Mouse (Mus musculus) retina, postnatal 1 day (tissue): Measurements from ENCODE around the gene Tmem120b.

Experiments used
- DNase-seq: peaks from one replicate; pipeline ENCODE4 v3.0.0-alpha.2; 2012

The Tmem120b gene

DNA sequence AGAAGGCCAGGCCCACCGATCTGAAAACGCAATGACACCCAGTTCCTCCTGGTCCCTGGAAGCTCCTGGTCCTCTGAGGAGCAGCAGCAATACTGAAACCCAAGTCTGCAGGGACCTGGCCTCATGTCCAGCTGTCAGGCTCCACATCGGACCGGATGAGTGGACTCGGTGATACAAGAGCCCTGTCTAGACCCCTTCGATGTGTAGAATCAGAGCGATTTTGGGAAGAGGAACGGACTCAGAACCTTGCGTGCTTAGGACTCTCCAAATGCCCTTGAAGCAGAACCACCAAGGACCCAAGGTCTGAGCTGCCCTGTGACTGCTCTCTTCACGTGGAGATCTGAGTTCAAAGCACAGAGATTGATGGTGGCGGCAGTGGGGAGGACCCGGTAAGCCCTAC lies at the start of gene Tmem120b:
Gene Tmem120b (plus strand): TSS at position 301 of the 400 bp plus-strand sequence.
- DNase-seq, result no peak

- DNase-seq, result no peak
These were observed 48.7 kb upstream of the Tmem120b start for GRCm38 (mm10) chr5:123019336-123020016.

- DNase-seq, result no peak
These were observed 47.8 kb upstream of the Tmem120b start for GRCm38 (mm10) chr5:123020426-123020825.

- no peak for DNase-seq
These were observed 46.8 kb upstream of the Tmem120b start for GRCm38 (mm10) chr5:123021438-123021837.

DNA sequence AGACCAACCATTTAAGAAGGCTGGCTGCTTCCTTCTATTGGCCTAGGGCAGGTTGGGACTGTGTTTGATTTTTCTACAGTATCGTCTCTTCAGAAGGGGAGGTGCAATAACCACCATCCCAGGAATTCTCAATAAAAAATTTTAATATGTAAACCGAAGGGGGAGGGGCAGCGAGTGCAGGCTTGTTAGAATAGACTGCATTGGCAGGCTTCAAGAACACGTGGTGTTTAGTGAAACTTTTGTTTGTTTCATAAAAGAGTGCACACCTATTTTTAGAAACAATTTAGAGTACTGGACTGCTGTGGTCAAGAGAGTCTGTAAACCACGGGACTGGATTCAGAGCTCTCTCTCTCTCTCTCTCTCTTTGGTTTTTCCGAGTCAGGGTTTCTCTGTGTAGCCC lies 45.2 kb upstream of the Tmem120b start:
- DNase-seq, result no peak

DNA sequence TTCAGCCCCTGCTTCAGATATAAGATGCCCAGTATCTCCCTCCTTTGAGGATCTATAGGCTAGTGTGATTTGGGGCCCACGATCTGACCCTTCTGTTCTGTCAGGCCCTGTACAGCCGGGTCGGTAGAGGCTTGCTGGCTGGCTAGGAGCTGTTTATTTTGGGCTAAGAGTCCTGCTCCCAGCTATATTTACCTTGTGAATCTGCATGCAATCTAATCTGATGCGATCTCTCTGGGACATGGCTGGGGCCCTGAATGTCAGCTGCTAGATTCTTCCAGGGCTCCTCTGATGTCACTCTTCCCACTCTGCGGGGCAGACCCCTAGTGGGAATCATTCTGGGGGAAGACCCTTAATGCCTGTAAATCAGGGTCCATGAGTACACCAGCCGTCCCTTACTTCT lies 43.9 kb upstream of the Tmem120b start:
- DNase-seq, result no peak

GRCm38 (mm10) chr5:123024965-123025573 lies 43.1 kb upstream of the Tmem120b start:
- DNase-seq, result no peak

DNA sequence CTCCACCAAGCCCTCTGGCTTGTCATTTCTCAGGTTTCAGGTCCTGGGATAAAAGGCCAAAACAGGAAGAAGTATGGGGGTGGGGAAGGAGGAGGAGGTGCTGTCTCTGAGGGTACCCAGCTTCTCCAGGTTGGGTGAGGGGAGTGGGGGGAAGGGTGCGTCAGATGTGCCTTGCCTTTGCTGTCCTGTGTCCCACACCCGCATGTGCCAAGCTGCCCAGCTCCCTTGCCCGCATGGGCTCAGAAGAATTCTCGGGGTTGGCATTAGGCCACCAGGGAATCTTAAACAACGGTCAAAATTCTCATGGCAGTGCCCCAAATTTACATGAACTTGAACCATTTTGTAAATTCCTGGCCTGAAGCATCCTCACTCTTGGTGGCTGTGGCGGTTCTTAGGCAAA lies 41.8 kb upstream of the Tmem120b start:
- DNase-seq, result no peak

DNA sequence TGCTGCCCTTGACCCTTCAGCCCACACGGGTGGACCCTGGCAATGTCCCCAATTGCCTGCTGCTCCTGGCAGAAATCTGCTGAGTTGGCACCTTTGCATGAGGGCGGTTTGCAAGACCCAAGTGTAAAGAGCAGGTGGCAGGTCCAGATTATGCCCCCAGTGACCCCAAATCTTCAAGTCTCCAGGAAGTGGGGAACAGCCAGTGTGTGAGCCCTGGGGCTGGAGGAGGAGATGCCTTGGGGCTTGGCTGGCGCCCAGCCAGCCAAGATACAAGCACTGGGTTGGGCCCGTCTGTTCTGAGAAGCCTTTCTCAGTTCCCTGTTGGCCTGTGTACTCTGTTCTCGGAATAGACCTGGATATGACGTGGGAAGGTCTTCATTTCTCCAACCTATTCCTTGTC lies 40.8 kb upstream of the Tmem120b start:
- DNase-seq, result no peak

- no peak for DNase-seq
These were observed 38.5 kb upstream of the Tmem120b start for GRCm38 (mm10) chr5:123029729-123030128.

DNA sequence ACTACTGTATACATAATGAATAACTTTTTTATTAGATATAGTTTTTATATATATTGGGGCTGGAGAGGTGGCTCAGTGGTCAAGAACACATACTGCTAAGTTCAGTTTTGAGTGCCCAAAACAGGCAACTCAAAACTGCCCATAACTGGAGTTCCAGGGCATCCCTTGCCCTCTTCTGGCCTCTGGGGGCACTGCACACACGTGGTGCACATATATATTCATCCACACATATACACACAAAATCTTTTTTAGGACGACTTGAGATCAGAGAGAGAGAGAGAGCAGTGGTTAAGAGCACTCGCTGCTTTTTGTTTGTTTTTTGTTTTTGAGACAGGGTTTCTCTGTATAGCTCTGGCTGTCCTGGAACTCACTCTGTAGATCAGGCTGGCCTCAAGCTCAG lies 36.9 kb upstream of the Tmem120b start:
- DNase-seq, result no peak

- peak; percentile 73 for DNase-seq
These were observed 34.5 kb upstream of the Tmem120b start for GRCm38 (mm10) chr5:123033646-123034160.

- no peak for DNase-seq
These were observed 33.1 kb upstream of the Tmem120b start for GRCm38 (mm10) chr5:123035089-123035488.

- DNase-seq, result peak; percentile 26
These were observed 32.7 kb upstream of the Tmem120b start for GRCm38 (mm10) chr5:123035564-123035963.

DNA sequence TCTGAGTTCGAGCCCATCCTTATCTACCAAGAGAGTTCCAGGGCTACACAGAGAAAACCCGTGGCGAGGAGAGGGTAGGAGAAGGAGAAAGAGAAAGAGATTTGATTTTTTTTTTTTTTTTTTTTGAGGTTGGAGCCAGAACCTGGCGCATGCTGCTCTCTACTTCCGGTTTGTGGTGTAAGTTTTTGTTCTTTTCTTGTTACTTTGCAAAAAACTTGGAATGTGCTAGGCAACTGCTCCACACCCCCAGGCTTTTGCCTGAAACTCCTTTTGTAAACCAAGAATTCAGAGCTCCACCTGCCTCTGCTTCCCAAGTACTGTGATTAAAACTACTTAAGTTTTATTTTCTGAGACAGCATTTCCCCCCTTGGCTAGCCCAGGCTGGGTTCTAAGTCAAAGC lies 30.1 kb upstream of the Tmem120b start:
- DNase-seq, result no peak

GRCm38 (mm10) chr5:123039120-123039752 lies 29.0 kb upstream of the Tmem120b start:
- DNase-seq, result peak; percentile 69

DNA sequence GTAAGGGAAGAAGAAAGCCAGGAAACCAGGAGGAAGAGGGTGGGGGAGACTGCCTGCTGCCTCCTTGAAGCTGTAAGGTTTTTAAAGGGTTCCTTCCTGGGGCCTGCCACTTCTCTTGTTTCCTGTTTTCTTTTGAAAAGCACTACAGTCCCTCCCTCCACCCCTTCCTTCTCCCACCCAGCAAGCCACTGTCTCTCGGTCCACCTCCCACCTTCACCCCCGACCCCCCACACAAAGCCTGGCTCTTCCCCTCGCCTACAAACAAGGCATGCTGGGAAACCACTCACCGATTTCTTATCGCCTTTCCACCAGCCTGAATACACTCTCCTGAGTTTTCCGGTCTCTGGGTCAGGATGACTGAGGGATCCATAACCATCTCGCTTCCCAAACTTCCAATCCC lies 27.4 kb upstream of the Tmem120b start:
- no peak for DNase-seq

- DNase-seq, result peak; percentile 45
These were observed 24.4 kb upstream of the Tmem120b start for GRCm38 (mm10) chr5:123043856-123044255.

- DNase-seq, result peak; percentile 79
These were observed 22.5 kb upstream of the Tmem120b start for GRCm38 (mm10) chr5:123045561-123046295.

- no peak for DNase-seq
These were observed 21.3 kb upstream of the Tmem120b start, which contains the start of gene Morn3 for GRCm38 (mm10) chr5:123046916-123047315. Gene Morn3 (minus strand): TSS chr5:123047016.

DNA sequence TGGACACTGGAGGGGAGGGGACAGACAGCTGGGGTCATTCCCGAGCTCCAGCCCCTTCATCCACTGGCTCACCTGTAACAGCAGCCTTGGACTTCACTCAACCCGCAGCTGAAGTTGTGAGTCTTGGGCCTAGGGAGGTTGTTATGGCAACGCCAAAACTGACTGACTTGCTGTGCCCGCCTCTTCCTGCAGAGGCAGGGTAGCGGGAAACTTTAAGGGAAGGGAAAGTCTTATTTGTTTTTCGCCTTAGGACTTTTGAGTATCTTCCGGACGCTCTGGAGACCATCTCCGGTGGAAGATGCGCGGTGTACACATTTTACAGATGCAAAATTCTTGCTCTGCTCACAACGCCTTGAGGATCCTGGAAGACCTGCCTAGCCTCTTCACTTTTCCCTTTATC lies 18.9 kb upstream of the Tmem120b start:
- peak; percentile 73 for DNase-seq

GRCm38 (mm10) chr5:123050918-123051317 lies 17.3 kb upstream of the Tmem120b start:
- DNase-seq, result no peak

DNA sequence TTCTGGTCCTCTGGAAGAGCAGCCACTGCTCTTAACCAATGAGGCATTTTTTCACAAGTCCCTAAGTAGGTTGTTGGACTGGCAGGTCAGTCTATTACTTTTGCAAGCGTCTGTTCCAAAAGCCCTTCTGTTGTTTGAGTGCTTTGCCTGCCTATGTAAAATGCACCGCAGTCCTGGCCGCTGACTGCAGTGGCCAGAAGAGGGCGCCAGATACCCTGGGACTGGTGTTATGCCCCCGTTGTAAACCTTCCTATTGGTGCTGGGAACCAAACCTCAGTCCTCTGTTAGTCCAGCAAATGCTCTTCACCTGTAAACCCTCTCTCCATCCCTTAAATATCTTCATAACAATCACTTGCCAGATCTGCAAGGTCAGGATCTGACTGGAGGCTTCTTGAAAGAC lies 16.5 kb upstream of the Tmem120b start:
- DNase-seq, result no peak
